Mouse (Mus musculus): ENCODE measurements around the gene Nfu1.

Nfu1 gene

DNA sequence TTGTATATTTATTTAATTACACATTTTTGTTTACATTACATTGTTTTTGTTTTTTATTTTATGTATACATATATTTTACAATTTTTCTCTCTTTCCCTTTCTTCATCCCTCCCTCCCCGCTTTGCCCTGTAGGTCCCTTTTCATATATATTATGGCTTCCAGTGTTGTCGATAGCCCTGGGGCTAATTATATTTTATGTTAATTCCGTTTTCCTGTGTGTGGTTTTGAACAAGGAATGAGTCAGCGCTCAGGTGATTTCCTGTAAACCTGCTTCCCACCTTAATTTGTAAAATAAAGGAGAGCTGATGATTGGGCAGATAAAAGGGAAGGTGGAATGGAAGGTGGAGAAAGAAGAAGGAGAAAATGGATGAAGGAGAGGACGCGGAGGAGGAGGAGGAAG is at the start of gene Nfu1:
Gene Nfu1, plus strand, starts transcription at position 350 of the 400 bp plus-strand sequence.
- DNase-seq (ENCODE audit: low read depth, low spot score), result no peak

DNA sequence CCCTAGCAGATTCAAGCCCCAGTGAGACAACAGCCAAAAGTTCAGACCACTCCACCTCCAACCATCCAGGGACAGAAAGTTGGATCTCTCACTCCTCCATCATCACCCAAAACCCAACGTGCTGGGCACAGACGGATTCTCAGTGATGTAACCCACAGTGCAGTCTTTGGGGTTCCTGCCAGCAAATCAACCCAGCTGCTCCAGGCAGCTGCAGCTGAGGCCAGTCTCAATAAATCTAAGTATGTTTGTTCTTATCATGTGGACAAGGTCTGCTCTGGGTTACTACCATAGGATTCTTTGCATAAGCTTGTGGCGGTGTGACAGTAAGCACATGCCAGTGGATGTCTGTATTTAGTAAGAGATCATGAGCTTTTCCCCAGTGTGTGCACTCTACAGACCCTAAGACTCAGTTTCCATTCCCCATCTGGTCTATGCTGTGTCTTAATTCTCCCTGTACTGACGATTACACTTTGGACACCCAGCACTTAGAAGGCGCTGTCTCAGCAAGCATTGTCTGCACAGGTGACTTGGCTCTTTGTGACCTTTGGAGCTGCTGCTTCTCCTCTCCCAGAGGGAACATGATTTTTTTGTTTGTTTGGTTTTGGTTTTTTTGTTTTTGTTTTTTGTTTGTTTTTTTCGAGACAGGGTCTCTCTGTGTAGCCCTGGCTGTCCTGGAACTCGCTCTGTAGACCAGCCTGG is 44.9 kb upstream of the Nfu1 start:
- DNase-seq (ENCODE audit: low read depth, low spot score), result no peak

DNA sequence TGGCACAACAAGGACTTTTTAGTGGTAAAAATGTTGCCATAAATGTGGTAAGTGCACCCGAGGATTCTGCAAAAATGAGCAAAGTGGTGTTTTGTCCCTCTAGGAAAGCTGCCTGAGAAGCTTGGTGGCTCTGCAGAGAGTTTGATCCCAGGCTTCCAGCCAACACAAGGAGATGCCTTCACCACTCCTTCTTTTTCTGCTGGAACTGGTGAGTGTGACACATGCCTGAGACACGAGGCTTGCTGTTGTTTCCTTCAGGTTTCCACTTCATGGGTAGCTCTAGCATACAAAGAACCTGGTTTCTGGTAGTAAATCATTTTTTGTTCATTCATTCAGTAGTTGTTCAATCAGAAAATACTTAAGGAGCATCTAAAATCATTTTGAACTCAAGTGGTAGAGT is 41.9 kb upstream of the Nfu1 start:
- no peak for DNase-seq (ENCODE audit: low read depth, low spot score)

DNA sequence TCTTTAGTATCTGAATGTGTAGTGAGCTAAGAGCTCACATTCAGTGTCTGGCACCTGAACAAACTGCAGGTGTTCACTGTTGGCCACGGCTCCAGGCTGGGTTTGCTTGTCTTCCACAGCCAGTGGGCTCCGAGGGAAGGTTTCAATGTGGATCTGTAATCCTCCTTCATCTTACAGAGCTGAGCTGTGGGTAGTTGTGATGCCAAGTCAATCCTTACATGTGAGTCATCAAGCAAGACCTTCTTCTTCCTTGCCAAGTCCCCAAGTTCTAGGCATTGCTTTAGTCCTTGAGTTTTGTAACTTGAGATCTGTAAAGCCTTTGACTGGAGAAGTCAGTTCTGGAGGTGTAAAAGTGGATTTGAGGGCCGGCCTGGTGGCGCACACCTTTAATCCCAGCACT is 35.1 kb upstream of the Nfu1 start:
- no peak for DNase-seq (ENCODE audit: low read depth, low spot score)

DNA sequence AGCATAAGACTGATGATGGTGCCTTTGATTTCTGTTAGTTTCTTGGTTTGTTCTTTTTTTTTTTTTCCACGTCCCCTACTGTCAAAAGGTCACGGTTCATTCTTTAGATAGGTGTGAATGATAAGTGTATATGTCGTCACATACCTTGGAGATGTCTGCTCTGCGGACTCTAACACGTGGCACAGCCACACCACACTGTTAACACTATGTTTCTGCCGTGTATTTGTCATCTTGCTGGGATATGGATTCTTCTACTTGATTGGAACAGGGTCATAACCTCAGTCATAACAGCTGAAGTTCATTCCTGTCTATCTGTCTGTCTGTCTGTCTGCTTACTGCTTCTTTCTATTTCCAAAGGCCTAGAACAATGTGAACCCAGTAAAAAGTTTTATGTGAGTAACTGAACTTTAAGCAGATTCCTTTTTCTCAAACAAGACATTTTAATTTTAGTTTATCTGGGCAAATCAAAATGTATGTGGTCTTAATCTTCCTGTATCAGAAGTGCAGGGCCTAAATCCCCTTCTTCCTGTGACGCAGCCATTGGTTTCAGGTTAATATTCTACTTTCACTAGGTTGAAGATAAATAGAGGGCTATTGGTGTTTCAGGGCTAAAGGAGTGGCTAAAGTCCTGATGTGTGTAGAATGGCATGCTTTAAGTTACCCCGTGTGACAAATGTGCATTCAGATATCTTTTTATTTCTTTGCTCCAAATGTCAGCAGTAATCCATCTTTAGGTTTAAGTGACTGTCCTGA is 30.7 kb upstream of the Nfu1 start:
- no peak for DNase-seq (ENCODE audit: low read depth, low spot score)

DNA sequence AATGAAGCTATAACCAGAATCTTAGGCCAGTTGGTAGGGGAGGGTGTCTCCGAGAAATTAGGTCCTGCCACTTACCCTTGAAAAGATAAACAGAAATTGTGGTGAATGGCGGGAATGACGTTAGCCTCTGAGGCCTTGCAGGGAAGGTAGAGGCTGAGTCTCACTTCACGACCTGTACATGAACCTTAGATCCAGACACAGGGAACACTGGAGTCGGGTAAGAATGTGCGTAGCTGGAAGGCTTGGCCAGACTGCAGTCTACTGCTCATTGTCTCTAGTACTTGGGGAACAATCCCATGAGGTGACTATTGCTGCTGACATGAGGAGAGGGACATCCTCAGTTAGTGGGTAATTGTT is 30.1 kb upstream of the Nfu1 start:
- DNase-seq (ENCODE audit: low read depth, low spot score), result no peak

DNA sequence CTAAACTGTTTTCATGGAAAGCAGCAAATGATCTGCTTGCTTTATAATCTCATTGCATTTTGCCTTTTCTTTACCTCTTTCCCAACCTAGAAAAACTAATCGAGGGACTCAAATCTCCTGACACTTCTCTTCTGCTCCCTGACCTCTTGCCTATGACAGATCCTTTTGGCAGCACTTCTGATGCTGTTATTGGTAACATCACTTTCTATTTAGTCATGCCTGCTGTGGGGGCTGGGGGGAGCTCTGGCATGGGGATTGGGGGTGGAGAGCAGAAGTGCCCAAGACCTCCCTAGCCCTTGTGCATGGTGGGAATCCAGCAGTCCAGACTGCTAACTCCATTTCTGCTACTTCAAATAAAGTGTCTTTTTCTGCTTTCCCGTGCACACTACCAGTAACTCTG is 27.8 kb upstream of the Nfu1 start:
- no peak for DNase-seq (ENCODE audit: low read depth, low spot score)

DNA sequence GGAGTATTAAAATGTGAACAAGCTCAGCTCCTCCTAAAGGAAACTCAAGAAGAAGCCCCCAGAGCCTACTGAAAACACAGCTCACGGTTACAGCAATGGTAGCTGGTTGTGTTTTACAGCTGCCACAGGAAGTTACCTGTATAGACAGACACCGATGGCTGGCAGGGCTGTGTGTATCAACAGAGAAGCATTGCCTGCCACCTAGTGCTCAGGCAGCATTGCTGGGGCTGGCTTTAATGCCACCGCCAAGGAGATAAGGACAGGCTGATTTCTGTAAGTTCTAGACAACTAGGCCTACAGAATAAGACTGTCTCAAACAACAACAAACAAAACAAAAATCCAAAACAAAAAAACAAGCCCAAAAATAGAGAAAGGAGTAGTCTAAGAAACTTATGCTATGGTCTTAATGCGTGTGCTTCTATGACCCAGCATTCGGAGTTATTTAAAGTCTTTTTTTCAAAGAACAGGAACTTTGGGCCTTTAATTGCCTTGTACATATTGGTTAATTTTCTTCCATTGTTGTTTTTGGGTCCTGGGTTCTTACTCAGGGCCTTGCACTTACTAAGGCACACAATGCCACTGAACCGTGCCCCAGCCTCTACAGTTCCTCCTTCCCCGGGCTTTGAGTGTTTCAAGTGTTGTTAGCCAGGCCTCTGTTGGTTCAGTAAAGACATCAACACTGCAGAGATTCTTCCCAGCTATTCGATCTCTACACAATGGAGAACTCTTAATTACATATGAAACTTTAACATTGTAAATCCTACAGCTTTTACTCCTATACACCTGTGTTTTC is 23.5 kb upstream of the Nfu1 start:
- no peak for DNase-seq (ENCODE audit: low read depth, low spot score)

DNA sequence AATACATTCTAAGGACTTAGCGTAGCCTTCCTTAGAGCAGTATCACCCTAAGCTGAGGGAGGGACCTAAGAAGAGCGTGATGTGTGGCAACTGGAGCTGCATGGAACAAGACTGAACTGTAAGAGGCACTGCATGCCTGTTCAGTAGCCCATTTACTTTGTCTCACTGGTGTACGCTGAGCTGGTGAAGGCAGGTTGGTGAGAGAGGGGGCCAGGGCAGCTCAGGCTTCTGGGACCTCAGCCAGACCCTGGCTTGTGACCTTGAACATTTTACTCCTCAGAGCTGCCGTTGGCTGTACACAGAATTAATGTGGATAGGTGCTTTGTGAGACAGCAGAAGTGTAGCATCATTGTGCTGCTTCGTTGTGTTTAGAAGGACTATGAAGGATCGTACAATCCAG is 19.5 kb upstream of the Nfu1 start:
- DNase-seq (ENCODE audit: low read depth, low spot score), result no peak

DNA sequence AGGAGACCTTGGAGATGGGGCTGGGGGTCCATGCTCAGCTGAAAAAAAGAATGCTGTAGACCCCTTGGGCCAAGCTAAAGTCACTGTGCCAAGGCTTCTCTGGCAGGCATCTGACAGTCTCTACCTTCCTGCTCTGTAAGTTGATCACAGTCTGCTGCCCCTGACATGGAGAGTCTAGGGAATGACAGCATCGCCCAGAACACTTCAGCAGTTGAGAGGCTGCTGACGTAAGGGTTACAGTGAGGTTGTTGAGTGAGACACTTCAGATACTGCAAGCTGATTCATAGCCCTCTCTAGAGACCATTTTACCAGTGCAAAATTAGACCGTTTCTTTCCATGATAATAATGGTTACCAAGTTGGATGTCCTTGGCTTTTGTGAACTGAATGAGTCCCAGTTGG is 18.0 kb upstream of the Nfu1 start:
- DNase-seq (ENCODE audit: low read depth, low spot score), result no peak

DNA sequence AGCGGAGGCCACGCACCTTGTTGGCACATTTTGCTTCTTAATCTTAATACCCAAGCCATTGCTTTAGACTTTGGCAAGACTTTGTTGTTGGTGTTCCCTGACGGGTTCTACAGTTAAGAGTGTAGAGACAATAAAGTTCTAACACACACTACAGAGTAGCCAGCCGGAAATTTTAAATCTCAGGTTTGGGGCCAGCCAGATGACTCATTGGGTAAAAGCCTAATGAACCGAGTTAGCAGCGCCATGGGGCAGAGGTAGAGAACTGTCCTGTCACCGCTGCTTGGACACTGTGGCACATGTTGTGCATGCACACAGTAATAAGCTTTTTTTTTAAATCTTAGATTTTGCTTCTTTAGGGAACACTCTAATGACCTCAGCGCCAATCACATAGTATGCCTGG is 16.7 kb upstream of the Nfu1 start:
- DNase-seq (ENCODE audit: low read depth, low spot score), result no peak

DNA sequence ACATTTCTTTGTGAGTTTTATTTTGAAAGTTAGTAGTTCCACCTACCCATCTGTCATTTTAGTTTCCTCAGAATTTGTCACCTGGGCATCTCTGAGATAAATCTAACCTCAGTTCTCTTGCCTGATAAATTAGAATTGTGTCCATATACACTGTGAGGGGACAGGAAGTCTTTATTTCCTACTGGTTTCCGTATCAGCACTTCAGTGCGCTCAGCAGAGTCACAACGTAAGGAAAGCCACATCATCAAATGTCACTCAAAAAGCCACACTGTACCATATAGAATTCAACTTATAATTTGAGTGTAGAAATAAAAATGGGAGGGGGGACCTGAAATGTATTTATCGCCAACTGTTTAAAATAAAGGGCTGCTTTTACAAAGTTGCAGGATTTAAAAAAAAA is 14.8 kb upstream of the Nfu1 start:
- no peak for DNase-seq (ENCODE audit: low read depth, low spot score)

DNA sequence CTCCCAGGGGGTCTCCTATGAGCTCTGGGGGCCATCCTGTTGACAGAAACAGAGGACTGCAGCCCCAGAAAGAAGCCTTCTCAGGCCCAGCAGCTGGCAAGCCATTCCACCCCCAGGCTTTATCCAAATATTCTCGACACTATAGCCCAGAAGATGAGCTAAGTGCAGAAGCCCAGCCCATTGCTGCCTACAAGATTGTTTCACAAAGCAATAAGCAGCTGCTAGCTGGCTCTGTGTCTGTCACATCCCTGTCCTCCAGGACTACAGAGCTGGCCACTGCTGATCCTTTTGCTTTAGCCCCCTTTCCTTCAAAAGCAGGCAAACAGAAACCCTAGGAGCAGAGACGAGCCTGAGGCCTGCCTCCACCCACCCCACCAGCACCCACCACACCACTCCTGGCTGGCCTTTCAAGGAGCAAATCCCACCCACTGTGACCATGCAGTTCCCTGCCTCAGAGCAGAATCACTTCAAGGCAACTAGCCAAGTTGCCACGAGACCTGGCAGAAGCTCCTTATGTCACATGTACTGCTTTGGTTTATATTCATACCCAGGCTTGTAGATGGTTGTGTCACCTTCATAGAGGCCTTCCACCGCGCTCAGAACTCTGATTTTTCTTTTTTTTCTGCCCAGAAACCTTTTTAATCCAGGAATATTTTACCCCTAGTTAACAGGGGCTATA is 12.3 kb upstream of the Nfu1 start:
- DNase-seq (ENCODE audit: low read depth, low spot score), result no peak

DNA sequence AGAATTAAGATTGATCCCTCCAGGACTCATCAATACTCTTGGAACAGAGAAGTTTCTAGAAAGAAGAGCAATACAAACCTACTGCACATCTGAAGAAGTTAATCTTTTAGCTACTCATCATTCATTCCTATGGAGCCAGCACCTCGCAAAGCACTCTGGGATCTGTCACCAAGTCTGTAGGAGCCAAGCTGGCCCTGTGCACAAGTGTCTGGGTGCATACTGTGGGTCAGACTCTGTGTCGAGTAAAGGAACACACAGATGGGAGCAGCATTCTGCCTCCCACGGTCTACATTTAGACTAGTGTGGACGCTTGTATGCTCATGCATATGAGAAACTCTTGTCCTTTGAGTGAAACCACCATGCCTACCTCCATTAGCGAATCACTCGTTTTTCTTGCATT is 11.7 kb upstream of the Nfu1 start:
- DNase-seq (ENCODE audit: low read depth, low spot score), result no peak

DNA sequence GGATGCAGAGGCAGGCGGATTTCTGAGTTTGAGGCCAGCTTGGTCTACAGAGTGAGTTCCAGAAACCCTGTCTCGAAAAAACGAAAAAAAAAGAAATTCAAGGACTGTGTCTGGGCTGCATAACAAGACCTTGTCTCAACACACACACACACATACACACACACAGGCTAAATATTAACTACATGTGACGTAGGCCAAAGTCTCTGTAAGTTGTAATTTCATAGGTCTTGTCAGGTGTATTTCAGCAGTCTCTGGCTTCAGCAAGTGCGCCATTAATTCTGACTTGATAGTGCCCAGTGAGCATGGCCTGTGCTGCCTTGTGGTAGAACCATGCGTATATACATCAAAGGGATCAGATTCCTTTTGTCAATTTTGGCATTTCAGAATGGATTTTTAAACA is 7.0 kb upstream of the Nfu1 start:
- DNase-seq (ENCODE audit: low read depth, low spot score), result no peak

DNA sequence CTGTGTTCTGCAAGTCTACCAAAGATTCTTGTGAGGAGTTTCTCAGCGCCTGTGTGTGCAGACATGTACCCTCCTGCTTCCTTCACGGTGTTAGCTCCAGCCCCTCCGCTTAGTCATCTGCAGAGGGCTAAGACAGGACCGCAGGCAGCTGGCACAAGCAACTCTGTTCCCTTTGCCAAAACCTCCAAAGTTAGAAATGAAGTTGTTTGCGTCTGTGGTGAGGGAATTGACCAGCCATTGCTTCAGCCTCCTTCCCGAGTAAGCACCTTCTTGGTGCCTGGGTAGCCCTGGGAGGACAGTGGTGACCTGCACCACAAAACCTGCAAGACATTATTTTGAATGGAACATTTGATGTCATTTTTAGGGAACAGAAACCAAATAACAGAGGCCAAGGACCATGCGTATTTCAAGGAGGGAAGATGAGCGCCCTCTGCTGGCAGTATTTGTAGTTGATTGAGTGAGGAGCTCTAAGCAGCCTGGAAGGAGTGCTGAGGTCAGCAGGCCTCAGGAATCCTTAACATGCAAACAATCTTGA is 6.4 kb upstream of the Nfu1 start:
- DNase-seq (ENCODE audit: low read depth, low spot score), result peak; percentile 65

DNA sequence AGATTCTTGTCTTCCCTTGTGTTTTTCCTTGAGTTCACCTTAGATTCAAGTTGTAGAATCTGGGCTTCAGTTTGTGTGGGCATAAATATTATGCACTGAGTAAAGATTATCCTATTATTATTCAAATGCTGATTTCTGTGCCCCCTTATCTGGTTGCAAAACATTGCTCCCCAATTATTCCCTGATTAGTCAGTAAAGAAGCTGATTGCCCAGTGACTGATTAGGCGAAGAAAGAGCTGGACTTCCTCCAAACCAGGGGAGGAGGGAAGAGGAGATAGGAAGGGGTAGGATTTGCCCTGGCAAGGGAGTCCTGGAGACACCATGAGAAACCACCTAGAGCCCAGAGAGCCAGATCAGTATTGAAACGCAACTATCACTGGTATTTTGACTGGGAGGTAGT is 4.9 kb upstream of the Nfu1 start:
- no peak for DNase-seq (ENCODE audit: low read depth, low spot score)

DNA sequence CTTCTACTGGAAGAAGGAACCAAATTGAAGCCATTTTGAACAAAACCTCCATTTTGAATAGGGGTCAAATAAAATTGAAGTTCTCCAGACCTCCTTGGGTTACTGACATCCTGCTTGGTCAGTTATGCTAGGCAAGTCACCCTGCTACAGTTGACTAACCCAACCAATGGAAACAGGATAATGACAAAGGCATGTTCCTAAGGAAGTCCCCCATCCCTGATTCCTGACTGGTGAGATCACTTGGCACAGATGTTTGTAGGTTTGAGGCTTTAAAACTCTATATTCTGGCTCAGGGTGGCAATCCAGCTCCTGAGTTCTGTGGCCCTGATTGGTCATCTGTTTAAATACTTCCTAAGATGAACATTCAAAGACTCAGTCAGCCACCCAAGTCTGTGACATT is 3.5 kb upstream of the Nfu1 start:
- DNase-seq (ENCODE audit: low read depth, low spot score), result no peak

DNA sequence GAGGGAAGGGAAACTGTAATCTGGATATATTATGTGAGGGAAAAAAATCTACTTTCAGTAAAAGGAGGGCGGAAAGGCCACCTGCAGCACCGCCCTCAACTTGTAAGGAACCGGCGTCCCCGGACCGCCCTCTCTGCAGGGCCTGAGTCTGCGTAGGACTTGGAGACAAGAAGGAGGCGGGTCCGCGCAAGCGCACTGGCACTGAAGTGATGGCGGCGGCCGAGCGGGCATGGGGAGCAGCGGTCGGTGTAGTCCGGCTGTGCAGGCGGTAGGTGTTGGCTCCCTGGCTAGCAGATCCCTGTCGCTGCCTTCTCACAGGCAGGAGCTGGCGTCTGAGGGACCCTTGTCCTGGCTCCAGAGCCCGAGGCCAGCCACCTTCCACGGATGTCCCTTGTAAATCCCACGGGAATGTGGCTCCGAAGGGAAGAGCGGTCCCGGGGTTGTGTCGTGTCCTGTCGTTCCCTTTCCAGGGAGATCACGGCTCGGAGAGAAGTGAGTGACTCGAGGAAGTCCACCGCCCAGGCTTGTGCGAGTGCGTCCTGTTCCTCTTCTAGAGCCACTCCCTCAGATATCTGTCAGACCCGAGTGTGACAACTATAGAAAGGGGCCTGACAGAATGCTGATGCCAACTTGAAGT is 774 bp downstream of the Nfu1 start:
- peak; percentile 86 for DNase-seq (ENCODE audit: low read depth, low spot score)

DNA sequence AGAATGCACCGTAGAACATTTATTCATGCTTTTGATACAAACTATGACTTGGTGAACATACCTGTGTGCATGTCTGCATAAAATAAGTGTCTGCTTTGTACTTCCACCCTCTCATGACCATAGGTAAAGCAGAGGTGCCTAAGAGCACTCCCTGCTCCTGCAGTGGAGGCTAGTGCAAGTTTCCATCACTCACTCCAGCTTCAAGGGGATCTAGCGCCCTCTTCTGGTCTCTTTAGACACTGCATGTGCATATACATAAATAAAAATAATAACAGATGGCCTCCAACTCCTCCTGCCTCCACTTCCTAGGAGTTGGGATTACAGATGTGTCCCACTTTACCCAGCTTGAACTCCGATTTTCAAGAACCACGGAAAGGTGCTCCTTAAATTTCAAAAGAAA is 7.9 kb downstream of the Nfu1 start:
- DNase-seq (ENCODE audit: low read depth, low spot score), result peak; percentile 48

DNA sequence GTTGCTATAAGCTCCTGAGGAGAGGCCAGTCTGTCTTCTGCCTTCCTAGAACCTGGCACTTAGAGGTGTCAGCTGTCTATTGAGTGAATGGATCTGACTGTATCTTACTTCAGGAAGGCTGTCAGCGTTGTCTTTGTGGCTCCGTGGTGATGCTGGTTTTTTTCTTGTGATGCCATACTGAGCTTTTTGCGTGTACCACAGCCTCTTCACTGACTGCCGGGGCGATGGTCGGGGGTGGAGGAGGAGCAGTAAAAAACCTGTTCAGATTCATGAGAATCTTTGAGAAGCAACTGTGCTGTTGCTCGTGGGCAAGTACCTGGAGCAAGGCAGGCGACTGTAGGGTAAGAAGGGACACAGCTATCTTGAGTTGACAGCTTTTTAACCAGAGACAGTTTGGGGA is 9.8 kb downstream of the Nfu1 start:
- DNase-seq (ENCODE audit: low read depth, low spot score), result no peak

DNA sequence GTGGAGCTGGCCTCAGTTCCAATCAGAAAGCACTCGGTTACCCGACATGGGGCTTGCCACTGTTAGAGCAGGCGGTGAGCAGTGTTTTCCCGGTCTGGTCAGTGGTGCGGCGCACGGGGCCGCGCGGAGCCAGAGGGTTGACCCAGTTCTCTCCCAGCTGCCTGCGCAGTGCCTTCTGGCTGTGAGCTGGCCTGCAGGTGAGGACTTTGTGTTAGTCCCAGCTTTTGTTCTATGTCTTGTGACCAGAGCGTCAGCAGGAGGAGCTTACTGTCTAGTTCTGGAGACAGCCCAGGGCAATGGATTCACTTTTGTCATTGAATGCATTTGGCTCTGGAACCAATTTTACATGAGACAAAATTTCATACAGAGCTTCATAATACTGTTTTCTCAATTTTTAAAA is 12.8 kb downstream of the Nfu1 start:
- DNase-seq (ENCODE audit: low read depth, low spot score), result no peak

Data from c-Kit-negative CD71-positive TER-119-positive erythroid progenitor cells, embryonic 14.5 days (primary cell).